ENCODE assay signal across 8 mouse cellular contexts in the genomic region with DNA sequence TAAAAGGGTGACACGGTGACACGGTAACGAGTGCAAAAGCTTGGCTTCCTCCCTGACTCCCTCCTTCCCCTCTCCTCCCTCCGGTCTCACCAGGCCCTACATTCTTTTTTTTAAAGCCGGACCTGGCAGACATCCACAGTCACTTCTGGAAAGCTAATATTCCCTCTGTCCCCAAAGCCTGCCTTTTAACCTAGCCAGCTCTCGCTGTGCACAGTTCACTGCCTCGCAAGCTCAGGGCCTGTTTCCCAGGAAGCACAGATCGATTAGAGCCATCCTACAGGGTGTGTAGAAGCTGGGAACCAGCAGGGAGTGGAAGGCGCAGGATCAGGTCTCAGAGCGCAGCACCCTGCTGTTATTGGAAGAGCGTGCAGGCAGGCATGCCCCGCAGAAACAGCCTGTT.
DNase-seq lines count a peak whose midpoint lies in the region; ATAC-seq and TF ChIP-seq lines count a peak whose summit lies in the region.

No protein-coding gene starts in this region.

- 6% methylated on average over 12 of the region's 12 CpGs for WGBS in embryonic facial prominence, embryonic 14.5 days
- 9% methylated on average over 12 of the region's 12 CpGs for WGBS in heart, embryonic 14.5 days
- 8% methylated on average over 12 of the region's 12 CpGs for WGBS in kidney, postnatal 0 days
- WGBS in midbrain, embryonic 11.5 days: 3% methylated on average over 12 of the region's 12 CpGs

- no peaks in the 10 kb centered on the region for H3K36me3 ChIP-seq in embryonic facial prominence, embryonic 14.5 days (ENCODE audit: control insufficient read depth, insufficient read depth, low read length)
- no peaks in the 10 kb centered on the region for H3K36me3 ChIP-seq in heart, embryonic 14.5 days (ENCODE audit: control insufficient read depth, insufficient read depth, low read length)
- no peaks in the 10 kb centered on the region for H3K36me3 ChIP-seq in kidney, postnatal 0 days (ENCODE audit: insufficient read depth, low read length)
- no peaks in the 10 kb centered on the region; the same call in 1 of the 2 replicates for H3K36me3 ChIP-seq in midbrain, embryonic 11.5 days (ENCODE audit: control insufficient read depth, insufficient read depth, low read length)

- no peak overlapping the region; the same call in 1 of the 2 replicates for H3K9ac ChIP-seq in embryonic facial prominence, embryonic 14.5 days (ENCODE audit: low read depth, low read length)
- H3K9ac ChIP-seq in heart, embryonic 14.5 days (ENCODE audit: low read length): peak overlapping the region; percentile 54
- no peak overlapping the region for H3K9ac ChIP-seq in kidney, postnatal 0 days (ENCODE audit: low read depth, low read length)
- H3K9ac ChIP-seq in midbrain, embryonic 11.5 days (ENCODE audit: low read length): peak overlapping the region; percentile 22; the same call in 1 of the 2 replicates

- peak overlapping the region; percentile 26; the same call in 1 of the 2 replicates for H3K4me2 ChIP-seq in embryonic facial prominence, embryonic 14.5 days (ENCODE audit: low read depth, low read length)
- peak overlapping the region; percentile 44 for H3K4me2 ChIP-seq in heart, embryonic 14.5 days (ENCODE audit: low read length)
- H3K4me2 ChIP-seq in kidney, postnatal 0 days (ENCODE audit: low read length): no peak overlapping the region
- H3K4me2 ChIP-seq in midbrain, embryonic 11.5 days: no peak overlapping the region

- peak overlapping the region; percentile 39; the same call in 1 of the 2 replicates for H3K27ac ChIP-seq in embryonic facial prominence, embryonic 14.5 days (replicated peaks; ENCODE audit: low read depth, low read length)
- H3K27ac ChIP-seq in heart, embryonic 14.5 days (replicated peaks in 1 of 2; ENCODE audit: control insufficient read depth in 1 of 2, insufficient read depth in 1 of 2, low read depth in 2 of 2, low read length in 2 of 2): peak overlapping the region; percentile 74 to 89
- no peak overlapping the region for H3K27ac ChIP-seq in kidney, postnatal 0 days
- no peak overlapping the region; the same call in 1 of the 2 replicates for H3K27ac ChIP-seq in midbrain, embryonic 11.5 days (ENCODE audit: low read depth, low read length)

- H3K9me3 ChIP-seq in embryonic facial prominence, embryonic 14.5 days (ENCODE audit: control insufficient read depth, low read length): no peaks in the 10 kb centered on the region
- H3K9me3 ChIP-seq in heart, embryonic 14.5 days (ENCODE audit: control insufficient read depth, low read length): no peaks in the 10 kb centered on the region
- no peaks in the 10 kb centered on the region for H3K9me3 ChIP-seq in kidney, postnatal 0 days (replicated peaks; ENCODE audit: low read length)
- H3K9me3 ChIP-seq in midbrain, embryonic 11.5 days (ENCODE audit: control insufficient read depth, low read length): no peaks in the 10 kb centered on the region

- peak; percentile 50; the same call in 1 of the 2 replicates for ATAC-seq in embryonic facial prominence, embryonic 14.5 days (ENCODE audit: low read depth)
- ATAC-seq in heart, embryonic 14.5 days (ENCODE audit: insufficient number of reproducible peaks, insufficient read depth, low FRiP score, low read depth): no peak
- no peak for ATAC-seq in kidney, postnatal 0 days (replicated peaks; ENCODE audit: low FRiP score, low read depth)
- ATAC-seq in midbrain, embryonic 11.5 days (ENCODE audit: low FRiP score): no peak
- no peak for ATAC-seq in CD4-positive, CD25-positive, alpha-beta regulatory T cell, adult 4 months

- peaks cover 17% of the 10 kb centered on the region for H3K4me1 ChIP-seq in embryonic facial prominence, embryonic 14.5 days (ENCODE audit: control insufficient read depth, insufficient read depth, low read length)
- peaks cover 21 to 31% of the 10 kb centered on the region in 2 experiments for H3K4me1 ChIP-seq in heart, embryonic 14.5 days (ENCODE audit: control insufficient read depth in 2 of 2, insufficient read depth in 2 of 2, low read length in 2 of 2)
- 0 out of 2 replicates have a peak, but pooled peaks cover 5% of the 10 kb centered on the region for H3K4me1 ChIP-seq in kidney, postnatal 0 days (replicated peaks; ENCODE audit: insufficient read depth, low read length)
- H3K4me1 ChIP-seq in midbrain, embryonic 11.5 days (ENCODE audit: control insufficient read depth, insufficient read depth, low read length): peaks cover 11% of the 10 kb centered on the region

- H3K4me3 ChIP-seq in embryonic facial prominence, embryonic 14.5 days (ENCODE audit: low read depth, low read length): no peak overlapping the region
- no peak overlapping the region for H3K4me3 ChIP-seq in heart, embryonic 14.5 days (ENCODE audit: control insufficient read depth in 1 of 2, insufficient read depth in 1 of 2, low read depth in 1 of 2, low read length in 2 of 2)
- no peak overlapping the region for H3K4me3 ChIP-seq in kidney, postnatal 0 days (replicated peaks; ENCODE audit: low read depth, low read length)
- H3K4me3 ChIP-seq in midbrain, embryonic 11.5 days (ENCODE audit: low read depth, low read length): no peak overlapping the region

- TF ChIP-seq CTCF in kidney, postnatal 0 days (IDR thresholded peaks at IDR 0.05; ENCODE audit: low read depth): 0 out of 2 replicates have a peak, but pooled peaks have one; percentile 16

- peak; percentile 18 for DNase-seq in right cerebral cortex, adult 18-20 months
- no peak for DNase-seq in right cerebral cortex, postnatal 4 days
- peak; percentile 59 for DNase-seq in embryonic facial prominence, embryonic 14.5 days (ENCODE audit: low spot score)
- peak; percentile 49 for DNase-seq in kidney, postnatal 0 days (ENCODE audit: low spot score)
- DNase-seq in midbrain, embryonic 11.5 days (ENCODE audit: low spot score, missing footprints): no peak
- no peak for DNase-seq in thymus, postnatal 0 days (ENCODE audit: low spot score)

- H3K27me3 ChIP-seq in embryonic facial prominence, embryonic 14.5 days (replicated peaks; ENCODE audit: control insufficient read depth, insufficient read depth, low read length): no peaks in the 10 kb centered on the region
- no peaks in the 10 kb centered on the region for H3K27me3 ChIP-seq in heart, embryonic 14.5 days (ENCODE audit: control insufficient read depth, insufficient read depth, low read length)
- H3K27me3 ChIP-seq in kidney, postnatal 0 days (ENCODE audit: insufficient read depth, low read length): no peaks in the 10 kb centered on the region
- H3K27me3 ChIP-seq in midbrain, embryonic 11.5 days (ENCODE audit: control insufficient read depth, insufficient read depth, low read length): no peaks in the 10 kb centered on the region

Comparison
In these comparisons a context has a peak if more than half of its experiments do, and no peak if none do; other contexts are left out.
1. DNase-seq: peak in right cerebral cortex, adult 18-20 months (single experiment), embryonic facial prominence, embryonic 14.5 days (single experiment) and kidney, postnatal 0 days (single experiment); none in right cerebral cortex, postnatal 4 days (single experiment), midbrain, embryonic 11.5 days (single experiment) and thymus, postnatal 0 days (single experiment).
2. H3K27ac ChIP-seq: peak in embryonic facial prominence, embryonic 14.5 days (single experiment) and heart, embryonic 14.5 days (2 of 2); none in kidney, postnatal 0 days (single experiment) and midbrain, embryonic 11.5 days (single experiment).
3. H3K4me2 ChIP-seq: peak in embryonic facial prominence, embryonic 14.5 days (single experiment) and heart, embryonic 14.5 days (single experiment); none in kidney, postnatal 0 days (single experiment) and midbrain, embryonic 11.5 days (single experiment).
4. H3K9ac ChIP-seq: peak in heart, embryonic 14.5 days (single experiment) and midbrain, embryonic 11.5 days (single experiment); none in embryonic facial prominence, embryonic 14.5 days (single experiment) and kidney, postnatal 0 days (single experiment).